Mouse (Mus musculus): Measurements from ENCODE around the gene Dnajc25.

GRCm38 (mm10) chr4:58999686-59000085 lies 4.8 kb downstream of the Dnajc25 start:
- no peak; the same call in 1 of the 2 replicates for TF ChIP-seq CTCF (IDR thresholded peaks at IDR 0.05; ENCODE audit: borderline replicate concordance, control insufficient read depth, extremely low read depth, insufficient read depth, low read length, poor library complexity)
- TF ChIP-seq POLR2A (IDR thresholded peaks at IDR 0.05; ENCODE audit: control insufficient read depth, extremely low read depth, insufficient read depth, low read length, poor library complexity): no peak
